Mouse (Mus musculus): Measurements from ENCODE around the gene Gm5724.

Gm5724 gene

GRCm38 (mm10) chr6:141773710-141774109 lies at the start of gene Gm5724:
Gm5724 (minus strand) TSS chr6:141773810.
- no peak for DNase-seq (ENCODE audit: low spot score)

GRCm38 (mm10) chr6:141797837-141798236 lies 24.2 kb upstream of the Gm5724 start:
- no peak for DNase-seq (ENCODE audit: low spot score)

DNA sequence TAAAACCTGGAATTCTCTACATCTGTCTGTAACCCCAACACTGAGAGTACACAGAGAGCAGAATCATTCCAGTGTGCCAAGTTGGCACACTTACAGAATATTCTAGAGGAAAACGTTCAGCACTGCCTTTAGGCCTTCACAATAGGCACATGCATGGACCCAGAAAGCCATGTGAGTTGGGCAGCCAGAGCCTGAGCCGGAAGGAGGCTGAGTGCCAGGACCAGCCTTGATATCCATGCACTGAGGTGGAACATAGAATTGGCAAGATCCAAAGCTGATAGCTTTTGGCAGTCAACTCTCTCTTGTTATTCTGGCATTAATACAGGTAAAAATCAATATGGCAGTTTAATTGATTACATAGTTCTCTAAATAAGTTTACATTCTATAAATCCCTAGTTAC lies 866 bp upstream of the Gm5724 start:
- DNase-seq (ENCODE audit: low spot score) = peak; percentile 4

DNA sequence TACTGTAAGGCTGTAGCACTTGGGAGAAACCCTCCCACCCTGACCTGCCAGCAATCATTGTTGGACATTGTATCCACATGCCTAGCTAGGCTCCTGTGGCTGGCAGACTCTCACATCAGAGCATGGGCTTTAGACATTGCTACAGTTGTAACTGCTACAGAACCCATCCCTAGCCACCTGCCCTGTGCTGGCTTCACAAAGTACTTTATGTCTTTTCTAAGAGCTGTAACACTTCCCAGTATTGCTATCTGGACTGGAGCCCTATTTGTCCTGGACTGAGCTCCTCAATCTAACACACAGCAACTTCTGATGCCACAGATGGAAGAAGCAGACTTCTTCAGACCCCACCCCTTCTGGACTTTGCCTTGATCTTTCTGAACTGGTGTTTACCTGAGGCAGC lies 82.4 kb downstream of the Gm5724 start:
- DNase-seq (ENCODE audit: low spot score) = no peak

DNA sequence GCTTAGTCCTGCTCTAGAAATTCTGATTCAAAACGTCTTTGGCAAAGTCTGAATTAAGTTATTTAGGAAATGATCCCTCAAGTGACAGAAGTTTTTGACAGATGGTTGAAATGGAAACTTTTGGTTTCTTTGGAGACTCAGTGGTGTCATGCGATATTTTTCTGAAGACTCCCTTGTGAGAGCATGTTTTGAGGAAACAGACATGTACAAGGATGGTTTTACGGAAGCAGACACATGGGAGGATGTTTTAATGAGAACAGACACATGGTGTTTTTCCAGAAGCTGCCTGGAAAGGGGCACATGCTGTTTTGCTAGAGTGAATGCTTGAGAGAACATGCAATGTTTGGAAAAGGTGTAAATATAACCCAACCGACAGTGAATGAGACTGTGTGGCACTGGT lies 86.6 kb downstream of the Gm5724 start:
- DNase-seq (ENCODE audit: low spot score) = no peak
